Mouse (Mus musculus) myocyte (in vitro differentiated cells): ENCODE measurements around the gene Krt33b.

ENCODE experiments used
- MAX ChIP-seq: IDR thresholded peaks from one replicate; pipeline ENCODE4 v1.6.1; 2011; ENCODE audit warnings: low read depth, mild to moderate bottlenecking, control low read depth
- MYOD1 ChIP-seq, 3 experiments: IDR thresholded peaks; one replicate each; pipeline ENCODE4 v1.6.1; 2011; ENCODE audit warnings: control low read depth in 2 of 3, low read depth in 2 of 3, mild to moderate bottlenecking in 2 of 3, moderate library complexity in 1 of 3; ENCODE audit not compliant: insufficient read length in 2 of 3, control insufficient read depth in 1 of 3
- MYOG ChIP-seq, 3 experiments: IDR thresholded peaks; one replicate each; pipeline ENCODE4 v1.6.1; 2011; ENCODE audit warnings: control low read depth in 2 of 3, low read depth in 2 of 3, mild to moderate bottlenecking in 2 of 3; ENCODE audit not compliant: insufficient read length in 2 of 3, control insufficient read depth in 1 of 3, insufficient read depth in 1 of 3
- POLR2A ChIP-seq: IDR thresholded peaks from one replicate; pipeline ENCODE4 v1.6.1; 2011; ENCODE audit warnings: low read depth, mild to moderate bottlenecking, control low read depth, moderate library complexity; ENCODE audit not compliant: insufficient read length
- POLR2AphosphoS2 ChIP-seq: IDR thresholded peaks from one replicate; pipeline ENCODE4 v1.6.1; 2011; ENCODE audit warnings: low read depth, control low read depth; ENCODE audit not compliant: insufficient read length
- TCF3 ChIP-seq: IDR thresholded peaks from one replicate; pipeline ENCODE4 v1.6.1; 2011; ENCODE audit warnings: low read depth, control low read depth; ENCODE audit not compliant: insufficient read length

- no peak for TF ChIP-seq POLR2A
- TF ChIP-seq MYOD1 (IDR thresholded peaks at IDR 0.05; ENCODE audit: control insufficient read depth in 1 of 3, insufficient read length in 2 of 3, low read depth in 2 of 3) = no peak
- no peak for TF ChIP-seq TCF3
- no peak for TF ChIP-seq POLR2AphosphoS2
- TF ChIP-seq MAX = no peak
- TF ChIP-seq MYOG (IDR thresholded peaks at IDR 0.05; ENCODE audit: control insufficient read depth in 1 of 3, insufficient read depth in 1 of 3, insufficient read length in 2 of 3, low read depth in 2 of 3) = no peak
These were observed 46.2 kb downstream of the Krt33b start for GRCm38 (mm10) chr11:99983442-99983841.
